Mouse (Mus musculus) testis, adult 2 months (tissue): Measurements from ENCODE around the gene Vps52. TPM values are rescaled to one million over a fixed set of nuclear protein-coding genes. Genes with fewer than 3 reads are reported as not detected.
"Not testable (repeated sequence)": the region's sequence is repeated elsewhere in the genome, so short reads cannot be mapped to it uniquely, and the experiment has no call there.

Experiments used
- H3K27ac ChIP-seq: fragments of 200-500 bp; 2 replicates; pipeline ENCODE4 v1.5.1; 2012; ENCODE audit warnings: low read depth, low read length; ENCODE audit not compliant: control insufficient read depth, insufficient read depth
- H3K27me3 ChIP-seq: fragments of 200-500 bp; 2 replicates; pipeline ENCODE4 v1.6.1; 2012; ENCODE audit warnings: mild to moderate bottlenecking, low read length, moderate library complexity; ENCODE audit not compliant: control insufficient read depth, insufficient read depth
- H3K36me3 ChIP-seq: fragments of 200-500 bp; 2 replicates; pipeline ENCODE4 v1.6.1; 2012; ENCODE audit warnings: mild to moderate bottlenecking, low read length; ENCODE audit not compliant: control insufficient read depth, insufficient read depth
- H3K4me1 ChIP-seq: fragments of 200-500 bp; 2 replicates; pipeline ENCODE4 v1.6.1; 2012; ENCODE audit warnings: low read length; ENCODE audit not compliant: control insufficient read depth, insufficient read depth
- H3K4me3 ChIP-seq: fragments of 200-500 bp; 2 replicates; pipeline ENCODE4 v1.5.1; 2012; ENCODE audit warnings: low read depth, mild to moderate bottlenecking, low read length, moderate library complexity, mixed read lengths; ENCODE audit not compliant: control insufficient read depth
- CTCF ChIP-seq: fragments of 200-500 bp; IDR thresholded peaks from 2 replicates; pipeline ENCODE4 v1.5.1; 2012; ENCODE audit warnings: low read depth, mild to moderate bottlenecking, inconsistent platforms, low read length, moderate library complexity; ENCODE audit not compliant: control insufficient read depth, insufficient read depth, insufficient replicate concordance
- POLR2A ChIP-seq: fragments of 200-500 bp; IDR thresholded peaks from 2 replicates; pipeline ENCODE4 v1.6.1; 2012; ENCODE audit warnings: low read depth, mild to moderate bottlenecking, inconsistent platforms, low read length, moderate library complexity; ENCODE audit not compliant: control insufficient read depth
- polyA plus RNA-seq: library from polyadenylated mRNA; depleted of rRNA; stranded (reverse); fragments of >200 nt; gene quantifications from 2 replicates; pipeline ENCODE4 v1.2.3, GENCODE M21; 2012

Vps52 gene
- polyA plus RNA-seq, 1 experiment, result 45.7 TPM

DNA sequence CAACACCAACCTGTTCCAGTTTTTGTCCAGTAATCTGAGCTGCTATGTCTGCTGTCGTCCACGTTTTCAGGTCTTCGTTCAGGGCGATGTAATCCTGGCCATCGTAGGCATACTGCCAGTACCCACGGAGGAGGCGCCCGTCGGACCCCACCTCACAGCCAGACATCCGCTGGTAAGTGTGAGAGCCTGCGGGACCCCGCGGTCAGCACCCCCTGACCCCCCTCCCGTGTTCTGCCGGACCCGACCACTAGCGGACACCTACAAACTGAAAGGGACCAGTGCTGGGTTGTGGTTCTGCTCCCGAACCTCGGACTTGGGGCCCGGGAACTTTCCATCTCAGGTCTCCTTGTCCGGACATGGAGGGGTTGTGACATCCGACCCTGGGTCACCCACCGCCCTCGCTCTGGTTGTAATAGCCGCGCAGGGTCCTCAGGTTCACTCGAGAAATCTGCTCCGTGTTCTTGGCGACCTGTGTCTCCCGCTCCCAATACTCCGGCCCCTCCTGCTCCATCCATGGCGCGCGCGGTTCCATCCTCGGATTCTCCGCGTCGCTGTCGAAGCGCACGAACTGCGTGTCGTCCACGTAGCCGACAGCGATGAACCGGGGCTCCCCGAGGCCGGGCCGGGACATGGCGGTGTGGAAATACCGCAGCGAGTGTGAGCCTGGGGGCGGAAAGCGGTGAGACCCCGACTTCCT, 22.4 kb downstream of the Vps52 start:
- Histone ChIP-seq H3K27ac (no peak overlapping the region), H3K27me3 (no peaks in the 10 kb centered on the region)

DNA sequence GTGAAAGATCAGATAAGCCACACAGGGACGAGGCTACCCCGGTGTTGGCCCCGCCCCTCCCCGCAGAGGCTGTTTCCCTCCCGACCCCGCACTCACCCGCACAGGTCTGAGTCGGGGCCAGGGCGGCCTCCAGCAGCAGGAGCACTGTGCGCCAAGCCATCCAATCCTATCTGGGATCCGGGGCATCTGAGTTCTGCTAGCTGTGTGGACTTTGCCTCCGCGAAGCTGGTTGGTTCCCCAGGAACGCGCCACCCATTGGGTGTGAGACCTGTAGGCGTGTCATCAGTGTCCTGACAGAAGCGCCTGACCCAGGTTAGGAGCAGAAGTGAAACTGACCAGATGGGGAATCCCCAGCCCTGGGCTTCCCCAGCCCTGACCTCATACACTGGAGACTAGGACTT, 23.0 kb downstream of the Vps52 start:
- H3K4me1 ChIP-seq, result peaks cover 5% of the 10 kb centered on the region
- H3K27me3 ChIP-seq, result no peaks in the 10 kb centered on the region
- H3K36me3 ChIP-seq, result no peaks in the 10 kb centered on the region
- H3K27ac ChIP-seq, result no peak overlapping the region
- H3K4me3 ChIP-seq, result peak overlapping the region; percentile 35; the same call in 1 of the 2 replicates
- TF ChIP-seq POLR2A (no peak), CTCF (no peak)

More for the DNA sequence above, 22.4 kb downstream of the Vps52 start:
- Histone ChIP-seq H3K4me1 (peaks cover 5% of the 10 kb centered on the region), H3K36me3 (no peaks in the 10 kb centered on the region), H3K4me3 (peak overlapping the region; percentile 35)
- TF ChIP-seq POLR2A, result no peak
- TF ChIP-seq CTCF, result no peak

- Histone ChIP-seq H3K36me3 (no peaks in the 10 kb centered on the region), H3K4me3 (no peak overlapping the region), H3K27ac (no peak overlapping the region), H3K4me1 (peaks cover 5% of the 10 kb centered on the region), H3K27me3 (no peaks in the 10 kb centered on the region)
- TF ChIP-seq CTCF (no peak), POLR2A (no peak)
Measured at GRCm38 (mm10) chr17:33979512-33980050, 24.0 kb downstream of the Vps52 start.

GRCm38 (mm10) chr17:33980181-33981035, 24.8 kb downstream of the Vps52 start:
- Histone ChIP-seq H3K4me3 (no peak overlapping the region), H3K27me3 (no peaks in the 10 kb centered on the region), H3K36me3 (no peaks in the 10 kb centered on the region), H3K4me1 (peaks cover 5% of the 10 kb centered on the region), H3K27ac (no peak overlapping the region)
- TF ChIP-seq CTCF (no peak), POLR2A (no peak)

- Histone ChIP-seq H3K27ac (peak overlapping the region; percentile 61), H3K4me3 (peak overlapping the region; percentile 71)
- H3K27me3 ChIP-seq, H3K36me3 ChIP-seq, H3K4me1 ChIP-seq: not testable (repeated sequence)
- peak; percentile 33; the same call in 1 of the 2 replicates for TF ChIP-seq CTCF
Measured at GRCm38 (mm10) chr17:33981192-33981909, 25.7 kb downstream of the Vps52 start.

DNA sequence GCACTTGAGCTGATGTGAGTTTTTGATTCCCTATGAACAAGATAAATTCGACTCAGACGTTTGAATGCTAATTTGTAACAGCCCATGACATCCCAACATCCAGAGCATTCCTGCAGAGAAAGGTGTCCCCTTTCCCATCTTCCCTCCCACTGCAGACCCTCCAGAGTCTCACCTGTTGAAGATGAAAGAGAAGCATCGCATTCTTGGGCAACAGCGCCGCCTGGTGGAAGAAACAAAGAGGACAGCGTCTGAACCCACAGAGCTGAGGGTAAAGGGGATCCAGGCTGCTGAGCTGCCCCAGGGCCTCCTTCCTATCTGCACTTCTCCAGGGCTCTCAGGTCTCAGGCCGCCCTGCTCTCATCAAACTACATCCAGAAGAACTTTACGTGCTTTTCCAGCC, 26.5 kb downstream of the Vps52 start:
- TF ChIP-seq CTCF, result peak; percentile 68; the same call in 1 of the 2 replicates
- H3K4me3 ChIP-seq, H3K27me3 ChIP-seq, H3K36me3 ChIP-seq, H3K4me1 ChIP-seq, H3K27ac ChIP-seq: not testable (repeated sequence)
